Mouse (Mus musculus) liver, adult 2 months (tissue): ENCODE measurements around the gene Tob1.

Experiments used
- CTCF ChIP-seq: fragments of 200-500 bp; IDR thresholded peaks from 2 replicates; pipeline ENCODE4 v1.5.1; 2011; ENCODE audit warnings: low read depth, low read length, control low read depth
- POLR2A ChIP-seq: fragments of 200-500 bp; IDR thresholded peaks from 2 replicates; pipeline ENCODE4 v1.6.1; 2011; ENCODE audit warnings: low read length, control low read depth; ENCODE audit not compliant: insufficient read depth; ENCODE audit errors: extremely low read depth

GRCm38 (mm10) chr11:94253156-94253555 lies 41.9 kb downstream of the Tob1 start:
- TF ChIP-seq CTCF (no peak), POLR2A (no peak)
